Mouse (Mus musculus): ENCODE data around the gene Ccdc189.

Ccdc189 gene

DNA sequence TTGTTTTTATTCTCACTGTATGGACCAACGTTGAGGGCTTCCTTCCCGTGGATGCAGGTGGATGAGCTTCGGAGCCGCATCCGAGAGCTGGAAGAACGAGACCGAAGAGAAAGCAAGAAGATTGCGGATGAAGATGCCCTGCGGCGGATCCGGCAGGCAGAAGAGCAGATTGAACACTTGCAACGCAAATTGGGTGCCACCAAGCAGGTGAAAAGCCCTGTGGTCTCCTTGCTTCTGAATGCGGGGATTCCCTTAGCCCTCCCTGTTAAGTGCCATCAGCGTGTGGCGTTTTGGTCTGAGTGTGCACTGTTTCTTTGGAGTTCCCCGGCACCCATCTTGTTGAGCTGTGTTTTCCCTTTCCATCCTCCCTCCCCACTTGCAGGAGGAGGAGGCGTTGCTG lies 8.4 kb upstream of the Ccdc189 start:
- ATAC-seq (ENCODE audit: insufficient number of reproducible peaks, low FRiP score, low TSS enrichment), result no peak

GRCm38 (mm10) chr7:127592575-127592974 lies 4.2 kb upstream of the Ccdc189 start:
- ATAC-seq (ENCODE audit: insufficient number of reproducible peaks, low FRiP score, low TSS enrichment), result no peak

DNA sequence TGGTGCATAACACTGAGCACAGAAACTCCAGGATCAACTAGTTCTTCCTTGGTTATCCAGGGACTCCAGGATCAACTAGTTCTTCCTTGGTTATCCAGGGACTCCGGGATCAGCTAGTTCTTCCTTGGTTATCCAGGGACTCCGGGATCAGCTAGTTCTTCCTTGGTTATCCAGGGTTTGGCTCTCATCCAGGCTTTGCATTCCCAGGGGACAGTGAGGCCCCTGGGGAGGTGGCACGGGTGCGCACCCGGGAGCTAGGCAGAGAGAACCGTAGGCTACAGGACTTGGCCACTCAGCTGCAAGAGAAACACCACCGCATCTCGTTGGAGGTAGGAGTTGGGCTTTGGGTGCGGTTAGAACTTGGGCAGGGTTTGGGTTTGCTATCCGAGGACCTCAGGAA lies 2.7 kb upstream of the Ccdc189 start:
- ATAC-seq (ENCODE audit: insufficient number of reproducible peaks, low FRiP score, low TSS enrichment), result no peak

DNA sequence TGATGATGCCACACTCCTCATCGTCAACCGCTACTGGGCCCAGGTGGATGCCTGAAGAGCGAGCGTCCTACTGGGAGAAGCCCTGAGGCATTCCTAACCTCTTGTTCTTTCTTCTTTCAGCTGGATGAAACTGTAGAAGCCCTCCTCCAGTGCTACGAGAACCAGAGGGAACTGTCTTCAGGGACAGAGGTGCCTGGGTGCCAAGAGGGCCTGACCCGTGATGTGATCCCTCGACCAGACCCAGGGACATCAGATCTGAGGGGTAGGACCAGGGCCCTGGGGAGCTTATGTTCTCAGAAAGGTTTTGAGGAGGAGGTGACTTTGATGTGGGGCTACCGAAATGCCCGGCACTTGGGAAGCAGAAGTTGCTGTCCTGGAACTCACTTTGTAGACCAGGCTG lies 1.2 kb upstream of the Ccdc189 start:
- ATAC-seq (ENCODE audit: insufficient number of reproducible peaks, low FRiP score, low TSS enrichment), result no peak

DNA sequence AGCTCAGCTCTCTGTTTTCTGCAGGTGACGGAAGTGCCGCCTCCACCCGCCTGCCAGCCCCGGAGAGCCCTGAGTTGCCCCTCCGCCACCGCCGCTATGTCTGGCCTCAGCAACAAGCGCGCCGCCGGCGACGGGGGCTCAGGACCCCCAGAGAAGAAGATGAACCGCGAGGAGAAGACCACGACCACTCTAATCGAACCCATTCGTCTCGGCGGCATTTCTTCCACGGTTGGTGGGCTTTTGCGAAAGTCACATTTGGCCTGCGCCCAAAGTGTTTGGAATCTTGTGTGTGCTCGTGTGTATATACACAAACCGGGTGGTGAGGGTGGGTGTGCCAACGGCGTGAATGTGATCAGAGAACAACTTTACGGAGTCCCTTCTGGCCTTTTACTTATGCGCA lies 506 bp upstream of the Ccdc189 start:
- ATAC-seq (ENCODE audit: insufficient number of reproducible peaks, low FRiP score, low TSS enrichment), result no peak

- ATAC-seq (ENCODE audit: insufficient number of reproducible peaks, low FRiP score, low TSS enrichment), result no peak
These were observed 1.2 kb downstream of the Ccdc189 start for GRCm38 (mm10) chr7:127587196-127587595.

DNA sequence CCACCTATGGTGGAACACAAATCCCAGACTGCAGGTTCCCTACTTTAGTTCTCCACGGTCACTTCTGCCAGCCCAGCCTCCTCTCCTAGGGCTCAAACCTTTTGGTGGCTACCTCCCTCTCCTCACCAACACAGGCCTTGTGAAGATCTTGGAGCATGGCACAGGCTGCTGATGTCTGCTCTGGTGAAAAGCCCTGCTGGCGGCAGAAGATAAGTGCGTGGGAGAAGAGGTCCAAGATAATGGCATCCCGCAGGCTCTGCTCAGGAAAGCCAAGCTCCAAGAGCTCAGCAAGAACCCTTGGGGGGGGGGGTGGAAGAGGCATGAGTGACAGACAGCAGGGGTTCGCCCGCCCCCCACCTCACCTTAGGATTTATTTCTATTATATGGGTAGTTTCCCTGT lies 2.2 kb downstream of the Ccdc189 start:
- ATAC-seq (ENCODE audit: insufficient number of reproducible peaks, low FRiP score, low TSS enrichment), result no peak

DNA sequence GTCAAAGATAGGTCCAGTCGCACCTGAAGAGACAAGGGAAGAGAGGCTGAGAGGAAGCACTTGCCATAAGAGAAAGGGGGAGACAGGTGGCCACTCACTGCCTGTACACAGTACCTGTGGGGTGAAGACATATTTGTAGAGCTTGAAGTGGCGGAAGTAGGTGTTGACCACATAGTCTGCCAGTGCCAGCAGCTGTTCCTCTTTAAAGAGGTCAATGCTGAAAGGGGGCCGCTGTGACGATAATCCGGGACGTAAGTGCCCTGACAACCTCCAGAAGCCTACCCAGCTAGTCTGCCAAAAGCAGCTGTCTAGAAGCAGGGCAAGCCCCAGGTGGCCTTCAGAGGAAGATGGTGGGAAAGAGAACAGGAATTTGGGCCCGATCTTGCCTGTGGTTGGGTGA lies 3.4 kb downstream of the Ccdc189 start:
- no peak for ATAC-seq (ENCODE audit: insufficient number of reproducible peaks, low FRiP score, low TSS enrichment)

DNA sequence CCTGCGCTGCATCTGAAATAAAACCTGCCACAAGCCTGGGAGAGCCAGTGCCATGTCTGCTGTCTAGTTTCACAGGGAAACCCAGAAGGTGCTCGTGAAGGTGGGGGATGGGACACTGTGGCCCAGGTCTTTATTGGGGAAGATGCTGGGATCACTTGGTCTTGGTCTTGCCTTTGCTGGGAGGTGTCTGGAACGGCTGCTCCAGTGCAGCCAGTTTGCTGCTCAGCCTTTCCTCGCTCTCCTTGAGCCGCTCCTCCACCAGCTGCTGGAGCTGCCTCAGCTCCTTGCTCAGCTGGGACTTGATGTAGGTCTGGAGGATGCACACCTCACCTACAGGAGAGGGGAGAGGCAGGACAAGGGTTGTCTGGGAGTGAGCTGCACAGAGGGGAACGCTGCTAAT lies 5.1 kb downstream of the Ccdc189 start:
- no peak for ATAC-seq (ENCODE audit: insufficient number of reproducible peaks, low FRiP score, low TSS enrichment)

- no peak for ATAC-seq (ENCODE audit: insufficient number of reproducible peaks, low FRiP score, low TSS enrichment)
These were observed 14.3 kb downstream of the Ccdc189 start for GRCm38 (mm10) chr7:127574115-127574514.

DNA sequence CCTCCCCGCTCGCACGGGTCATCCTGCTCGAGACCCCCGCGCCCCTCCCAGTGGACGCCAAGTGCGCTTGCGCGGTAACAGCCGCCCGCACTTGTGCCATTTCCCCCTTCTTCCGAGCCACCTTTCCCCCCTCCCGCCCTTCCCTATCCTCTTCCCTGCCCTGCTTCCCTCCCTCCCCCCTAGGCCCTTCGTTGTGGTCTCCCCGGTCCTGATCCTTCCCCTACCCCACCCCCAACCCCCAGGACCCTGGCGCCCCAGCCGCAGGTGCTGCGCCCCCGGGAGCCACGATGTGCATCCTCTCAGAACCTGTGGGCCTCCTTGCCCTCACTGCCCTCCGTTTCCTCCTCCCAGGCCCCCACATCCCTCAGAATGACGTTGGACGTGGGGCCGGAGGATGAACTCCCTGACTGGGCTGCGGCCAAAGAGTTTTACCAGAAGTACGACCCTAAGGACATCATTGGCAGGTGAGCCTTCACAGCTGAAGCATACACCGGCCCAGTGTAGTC lies 14.8 kb downstream of the Ccdc189 start:
- ATAC-seq (ENCODE audit: insufficient number of reproducible peaks, low FRiP score, low TSS enrichment), result no peak

DNA sequence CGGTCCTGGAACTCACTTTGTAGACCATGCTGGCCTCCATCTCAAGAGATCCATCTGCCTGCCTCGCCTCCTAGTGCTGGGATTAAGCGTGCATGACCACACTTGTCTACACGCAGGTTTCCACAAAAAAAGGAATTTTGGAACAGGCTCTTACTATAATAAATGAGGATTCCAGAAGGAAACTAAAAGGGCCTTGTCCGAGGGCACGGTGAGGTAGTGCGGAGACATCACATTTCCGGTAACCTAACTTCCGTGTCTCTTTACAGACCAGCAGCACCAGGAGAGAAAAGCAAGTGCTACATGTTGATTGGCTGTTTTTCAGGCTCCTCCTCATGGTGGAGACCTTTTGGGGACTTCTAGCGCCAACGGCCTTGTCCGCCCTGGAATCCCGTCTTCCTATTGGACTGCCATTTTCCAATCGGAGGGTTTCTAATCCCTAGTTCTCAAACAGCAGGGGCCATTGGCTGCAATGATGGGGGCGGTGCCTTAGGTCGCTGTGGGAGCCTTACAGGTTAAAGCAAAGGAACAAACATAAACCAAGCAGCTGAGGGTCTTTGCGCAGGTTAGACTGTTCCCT lies 15.4 kb downstream of the Ccdc189 start, which contains the start of gene Phkg2:
TSS of gene Phkg2 (plus strand) at position 446 of the 577 bp plus-strand sequence.
- ATAC-seq (ENCODE audit: insufficient number of reproducible peaks, low FRiP score, low TSS enrichment), result peak; percentile 97

DNA sequence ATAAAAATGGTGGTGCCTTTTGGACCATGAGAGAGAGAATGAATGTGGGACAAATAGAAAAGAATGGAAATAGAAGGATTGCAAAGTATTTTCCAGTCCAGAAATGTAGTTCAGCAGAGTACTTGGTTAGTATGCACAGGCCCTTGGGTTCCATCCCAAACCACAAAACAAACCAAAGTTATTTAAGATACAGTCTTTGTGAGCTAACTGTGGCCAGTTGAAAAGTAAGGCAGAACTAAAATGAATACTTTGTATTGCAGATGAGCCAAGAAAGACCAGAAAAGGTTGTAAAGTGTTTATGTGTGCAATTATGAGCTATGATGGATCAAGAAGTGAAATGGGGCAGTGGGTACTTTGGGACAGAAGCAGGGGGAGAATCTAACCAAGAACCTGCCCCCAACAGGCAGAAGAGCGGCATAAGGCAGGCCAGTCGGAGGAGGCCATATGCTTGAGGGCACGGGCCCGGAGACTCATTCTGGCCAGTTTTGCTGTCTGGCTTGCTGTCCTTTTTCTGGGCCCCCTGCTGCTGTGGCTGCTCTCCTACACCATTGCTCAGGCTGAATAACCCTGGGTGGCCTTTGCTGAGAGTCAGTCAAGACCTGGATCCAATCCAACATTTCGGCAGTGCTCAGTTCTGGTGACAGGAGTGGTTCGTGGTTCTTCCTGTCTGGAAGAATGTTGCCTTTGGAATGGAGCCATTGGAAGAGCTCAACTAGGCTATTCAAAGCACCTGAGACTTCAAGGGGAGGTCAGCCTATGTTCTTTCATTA lies 23.8 kb downstream of the Ccdc189 start:
- peak; percentile 92 for ATAC-seq (ENCODE audit: insufficient number of reproducible peaks, low FRiP score, low TSS enrichment)

DNA sequence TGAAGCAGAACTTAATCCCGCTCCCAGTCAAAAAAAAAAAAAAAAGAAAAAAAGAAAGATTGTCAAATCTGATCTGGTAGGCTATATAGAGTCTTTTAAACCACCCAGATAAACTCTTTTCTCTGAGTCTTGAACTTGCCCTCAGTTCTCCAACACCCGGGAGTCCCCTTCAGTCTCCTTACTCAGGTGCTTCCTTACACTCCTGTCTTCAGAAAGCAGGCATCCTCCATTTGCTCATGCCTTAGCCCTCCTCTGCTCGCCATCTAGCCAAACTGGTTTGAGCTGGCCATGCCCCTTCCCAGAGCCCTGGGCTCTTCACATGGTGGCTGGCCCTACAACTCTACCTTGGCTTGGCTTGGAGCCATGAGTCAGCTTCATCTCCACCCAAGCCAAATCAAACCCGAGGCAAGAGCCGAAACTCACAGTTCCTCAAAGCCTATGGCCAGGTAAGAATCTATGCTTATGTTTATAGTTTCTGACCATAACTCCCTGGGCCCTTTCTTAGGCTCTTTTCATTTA lies 27.0 kb downstream of the Ccdc189 start, which contains the start of gene Tmem265:
TSS of gene Tmem265 (plus strand) at position 51 of the 519 bp plus-strand sequence.
- ATAC-seq (ENCODE audit: insufficient number of reproducible peaks, low FRiP score, low TSS enrichment), result no peak

DNA sequence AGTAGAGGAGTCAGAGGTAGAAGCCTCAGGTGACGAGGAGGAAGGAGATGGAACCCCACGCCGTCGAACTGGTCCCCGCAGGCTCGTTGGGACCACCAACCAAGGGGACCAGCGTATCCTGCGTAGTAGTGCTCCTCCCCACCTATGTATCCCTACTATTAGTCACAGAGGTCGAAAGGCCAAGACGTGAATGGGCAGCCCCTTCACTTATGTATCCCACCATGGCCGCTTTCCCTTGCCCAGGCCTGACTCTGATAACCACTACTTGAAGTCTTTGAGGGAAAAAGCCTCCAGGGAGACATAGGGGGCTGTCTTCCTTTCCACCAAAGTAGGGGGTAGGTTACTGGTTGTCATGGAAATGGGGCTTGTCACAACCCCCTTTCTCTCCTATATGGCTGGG lies 27.8 kb downstream of the Ccdc189 start:
- no peak for ATAC-seq (ENCODE audit: insufficient number of reproducible peaks, low FRiP score, low TSS enrichment)

GRCm38 (mm10) chr7:127551558-127551957 lies 36.8 kb downstream of the Ccdc189 start:
- no peak for ATAC-seq (ENCODE audit: insufficient number of reproducible peaks, low FRiP score, low TSS enrichment)

DNA sequence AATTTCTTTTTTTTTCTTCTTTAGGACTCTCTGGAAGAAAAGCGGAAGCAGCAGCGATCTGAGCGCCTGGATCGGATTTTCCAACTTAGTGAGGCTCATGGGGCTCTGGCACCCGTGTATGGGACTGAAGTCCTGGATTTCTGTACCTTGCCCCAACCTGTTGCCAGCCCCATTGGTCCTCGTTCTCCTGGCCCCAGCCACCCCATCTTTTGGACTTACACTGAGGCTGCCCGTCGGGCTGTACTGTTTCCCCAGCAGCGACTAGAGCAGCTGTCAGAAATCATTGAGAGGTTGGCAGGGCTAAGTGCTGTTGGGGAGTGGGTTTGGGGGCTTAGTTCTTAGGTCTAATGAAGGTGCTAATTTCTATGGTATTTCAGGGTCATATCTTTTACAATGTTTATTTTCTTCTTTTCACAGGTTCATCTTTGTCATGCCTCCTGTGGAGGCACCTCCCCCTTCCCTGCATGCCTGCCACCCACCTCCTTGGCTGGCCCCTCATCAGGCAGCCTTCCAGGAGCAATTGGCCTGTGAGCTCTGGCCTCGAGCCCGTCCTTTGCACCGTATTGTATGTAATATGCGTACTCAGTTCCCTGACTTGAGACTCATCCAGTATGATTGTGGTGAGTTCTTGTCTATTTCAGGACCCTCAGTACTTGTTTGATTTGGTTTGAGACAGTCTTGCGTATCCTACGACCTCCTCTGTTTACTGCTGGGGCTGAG lies 39.1 kb downstream of the Ccdc189 start:
- no peak; the same call in 1 of the 2 replicates for ATAC-seq (ENCODE audit: insufficient number of reproducible peaks, low FRiP score, low TSS enrichment)

GRCm38 (mm10) chr7:127541671-127542070 lies 46.7 kb downstream of the Ccdc189 start:
- ATAC-seq (ENCODE audit: insufficient number of reproducible peaks, low FRiP score, low TSS enrichment), result no peak

Data from cerebellum, adult (tissue).